Mouse (Mus musculus) hindbrain, postnatal 0 days (tissue): Measurements from ENCODE around the gene Spryd3. TPM values are rescaled to one million over a fixed set of nuclear protein-coding genes. Genes with fewer than 3 reads are reported as not detected.

Experiments used
- ATAC-seq: fragments of 200-750 bp; cut with Nextera tagmentation; 2 replicates; pipeline ENCODE4 v1.8.0; 2017; ENCODE audit warnings: mild to moderate bottlenecking, moderate TSS enrichment, moderate library complexity
- DNase-seq: peaks from one replicate; pipeline ENCODE4 v3.0.0-alpha.2; 2015; ENCODE audit warnings: low spot score
- H3K27ac ChIP-seq: fragments of 300-500 bp; sonication (generic); 2 replicates; pipeline ENCODE4 v1.5.1; 2014; ENCODE audit warnings: mild to moderate bottlenecking
- H3K27me3 ChIP-seq: fragments of 300-500 bp; sonication (generic); 2 replicates; pipeline ENCODE4 v1.6.1; 2014; ENCODE audit warnings: low read length, mixed read lengths; ENCODE audit not compliant: insufficient read depth
- H3K36me3 ChIP-seq: fragments of 300-500 bp; sonication (generic); 2 replicates; pipeline ENCODE4 v1.6.1; 2014; ENCODE audit warnings: low read length, mixed read lengths; ENCODE audit not compliant: insufficient read depth
- H3K4me1 ChIP-seq: fragments of 300-500 bp; sonication (generic); 2 replicates; pipeline ENCODE4 v1.6.1; 2014; ENCODE audit warnings: antibody characterized with exemption, low read length, mixed read lengths; ENCODE audit not compliant: insufficient read depth
- H3K4me2 ChIP-seq: fragments of 300-500 bp; sonication (generic); 2 replicates; pipeline ENCODE4 v1.6.1; 2014; ENCODE audit warnings: low read depth, mild to moderate bottlenecking, low read length, moderate library complexity, mixed read lengths
- H3K4me3 ChIP-seq: fragments of 300-500 bp; sonication (generic); 2 replicates; pipeline ENCODE4 v1.5.1; 2014; ENCODE audit warnings: low read length
- H3K9ac ChIP-seq: fragments of 300-500 bp; sonication (generic); replicated peaks from 2 replicates; pipeline ENCODE4 v1.6.1; 2014; ENCODE audit warnings: mild to moderate bottlenecking, low read length, moderate library complexity, mixed read lengths
- H3K9me3 ChIP-seq: fragments of 300-500 bp; sonication (generic); 2 replicates; pipeline ENCODE4 v1.6.1; 2016; ENCODE audit warnings: low read length, mixed read lengths
- CTCF ChIP-seq: IDR thresholded peaks from 2 replicates; pipeline ENCODE4 v1.5.1; 2016; ENCODE audit warnings: antibody characterized with exemption, control low read depth, low read depth
- WGBS: fragments of 180-500 bp; shearing (Covaris S2); extraction: QIAGEN DNeasy Blood & Tissue Kit; methylation state at CpG from one replicate; pipeline ENCODE4 v1.1.7; 2014; 5-methylcytosine and 5-hydroxymethylcytosine counted together
- polyA plus RNA-seq: library from polyadenylated mRNA; unstranded; fragments of >200 nt; fragmentation: Nextera tagmentation; extraction: Ambion mirVana; gene quantifications from 2 replicates; pipeline ENCODE4 v1.2.1, GENCODE M21; 2015
- total RNA-seq: library from RNA; depleted of rRNA; stranded (reverse); fragments of >200 nt; gene quantifications from 2 replicates; pipeline ENCODE4 v1.2.3, GENCODE M21; 2014

Spryd3 gene
- total and polyA plus RNA-seq, 2 experiments from 2014 or later = 110 to 118 TPM

DNA sequence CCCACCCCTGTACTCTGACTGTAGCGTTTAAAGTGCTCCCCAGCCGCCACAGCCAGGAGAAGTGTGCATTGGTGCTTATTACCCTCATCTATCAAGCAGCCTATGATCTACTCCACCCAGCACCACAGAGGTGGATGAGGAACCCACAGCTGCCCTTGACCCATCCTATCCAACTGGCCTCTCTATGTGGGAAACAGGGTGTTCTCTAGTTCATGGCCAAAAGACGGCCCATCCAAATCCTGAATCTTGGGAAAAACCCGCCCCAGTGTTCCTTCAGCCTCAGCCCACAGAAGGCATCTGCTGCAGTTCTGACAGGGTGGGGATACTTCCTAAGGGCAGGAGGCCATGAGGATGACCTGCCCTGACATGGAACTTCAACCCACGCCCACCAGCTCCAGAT is 15.5 kb downstream of the Spryd3 start:
- Histone ChIP-seq H3K4me1 (peaks cover 17% of the 10 kb centered on the region), H3K4me2 (no peak overlapping the region), H3K9ac (no peak overlapping the region), H3K36me3 (peaks cover 34% of the 10 kb centered on the region), H3K4me3 (no peak overlapping the region), H3K27ac (0 out of 2 replicates have a peak overlapping the region, but pooled peaks have one; percentile 41), H3K9me3 (no peaks in the 10 kb centered on the region), H3K27me3 (no peaks in the 10 kb centered on the region)
- TF ChIP-seq CTCF = no peak
- DNase-seq (no peak), ATAC-seq (no peak)
- WGBS = 82% methylated on average over 5 of the region's 5 CpGs

DNA sequence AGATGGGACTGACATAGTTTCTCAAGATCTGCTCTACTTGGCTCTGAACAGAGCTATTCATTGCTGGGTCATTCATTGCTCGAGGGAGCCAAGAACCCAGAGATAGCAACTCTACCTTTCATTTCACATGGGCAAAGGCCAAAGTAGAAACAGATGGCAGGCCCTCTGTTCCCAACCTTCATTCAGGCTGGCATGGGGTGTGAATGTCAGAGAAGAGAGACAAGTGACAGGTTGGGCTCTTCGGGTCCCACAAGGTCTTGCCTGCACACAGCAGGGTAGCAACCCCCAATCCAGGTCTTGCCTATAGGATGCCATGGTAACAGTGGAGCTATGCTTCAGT is 16.2 kb downstream of the Spryd3 start:
- H3K9me3 ChIP-seq = no peaks in the 10 kb centered on the region
- H3K27ac ChIP-seq = peak overlapping the region; percentile 41; the same call in 1 of the 2 replicates
- H3K36me3 ChIP-seq = peaks cover 29% of the 10 kb centered on the region; the same call in 1 of the 2 replicates
- H3K4me2 ChIP-seq = no peak overlapping the region
- no peak overlapping the region for H3K4me3 ChIP-seq
- no peak for DNase-seq
- no peak for ATAC-seq
- TF ChIP-seq CTCF = no peak
- no peak overlapping the region for H3K9ac ChIP-seq
- WGBS = 46% methylated on average over 2 of the region's 2 CpGs
- H3K27me3 ChIP-seq = no peaks in the 10 kb centered on the region
- H3K4me1 ChIP-seq = peaks cover 17% of the 10 kb centered on the region

DNA sequence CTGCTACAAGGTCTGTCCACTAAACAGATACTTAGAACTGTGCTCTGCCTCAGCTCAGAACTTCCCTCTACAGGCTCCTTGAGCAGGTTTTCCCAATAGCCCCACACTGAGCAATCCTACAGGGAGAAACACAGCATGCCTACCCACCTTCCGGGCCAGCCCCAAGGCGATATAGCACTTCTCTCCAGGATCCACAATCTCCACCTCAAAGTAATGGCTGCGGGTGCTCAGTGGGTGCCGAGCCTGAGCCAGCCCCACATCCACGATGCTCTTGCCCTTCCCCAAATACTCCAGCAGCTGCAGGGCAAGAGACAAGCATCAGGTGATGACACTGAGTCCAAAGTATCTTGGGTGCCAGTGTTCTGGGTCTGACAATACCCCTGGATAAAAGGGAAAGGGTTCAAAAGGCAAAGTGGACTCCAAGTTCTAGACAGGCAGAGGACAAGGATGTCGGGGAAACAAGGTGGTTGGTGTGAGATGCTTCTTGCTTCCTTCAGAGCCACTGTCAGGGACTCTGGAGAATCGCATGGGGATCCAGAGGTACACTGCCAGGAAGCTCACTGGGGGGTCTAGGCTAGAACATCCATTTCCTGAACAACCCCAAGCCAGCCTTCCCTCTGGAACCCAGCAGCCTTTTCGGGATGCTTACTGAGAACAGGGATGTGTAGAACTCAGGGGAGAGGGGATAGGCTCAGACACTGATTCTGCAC is 16.8 kb downstream of the Spryd3 start:
- no peak for TF ChIP-seq CTCF
- Histone ChIP-seq H3K4me3 (no peak overlapping the region), H3K4me1 (peaks cover 17% of the 10 kb centered on the region), H3K4me2 (no peak overlapping the region), H3K9ac (no peak overlapping the region), H3K36me3 (peaks cover 28% of the 10 kb centered on the region; the same call in 1 of the 2 replicates), H3K9me3 (no peaks in the 10 kb centered on the region), H3K27ac (peak overlapping the region; percentile 41; the same call in 1 of the 2 replicates), H3K27me3 (no peaks in the 10 kb centered on the region)
- ATAC-seq (no peak), DNase-seq (no peak)
- 72% methylated on average over 8 of the region's 8 CpGs for WGBS

DNA sequence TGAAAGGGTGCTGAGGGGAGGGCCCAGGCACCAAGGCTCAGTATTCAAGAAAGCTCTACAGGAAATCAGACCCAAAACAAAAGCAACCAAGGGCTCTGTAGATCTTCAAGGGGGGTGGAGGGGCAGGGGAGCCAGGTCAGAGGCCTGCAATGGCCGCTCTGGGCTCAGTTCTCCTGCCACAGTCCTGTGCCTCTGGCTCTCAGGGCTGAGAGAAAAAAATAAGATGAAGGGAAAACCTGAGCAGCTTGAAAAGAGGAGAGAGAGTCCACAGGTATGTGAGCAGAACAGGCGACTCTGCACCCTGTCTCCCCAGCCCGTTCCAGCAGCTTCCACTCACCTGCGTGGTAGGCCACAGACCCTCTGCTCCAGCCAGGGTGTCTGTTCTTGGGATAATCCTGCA is 17.4 kb downstream of the Spryd3 start:
- Histone ChIP-seq H3K4me1 (peaks cover 17% of the 10 kb centered on the region), H3K9me3 (no peaks in the 10 kb centered on the region), H3K36me3 (peaks cover 28% of the 10 kb centered on the region; the same call in 1 of the 2 replicates), H3K4me2 (no peak overlapping the region), H3K27ac (peak overlapping the region; percentile 78; the same call in 1 of the 2 replicates), H3K4me3 (no peak overlapping the region), H3K27me3 (no peaks in the 10 kb centered on the region), H3K9ac (no peak overlapping the region)
- TF ChIP-seq CTCF = no peak
- ATAC-seq = no peak
- no peak for DNase-seq
- 83% methylated on average over 4 of the region's 4 CpGs for WGBS

DNA sequence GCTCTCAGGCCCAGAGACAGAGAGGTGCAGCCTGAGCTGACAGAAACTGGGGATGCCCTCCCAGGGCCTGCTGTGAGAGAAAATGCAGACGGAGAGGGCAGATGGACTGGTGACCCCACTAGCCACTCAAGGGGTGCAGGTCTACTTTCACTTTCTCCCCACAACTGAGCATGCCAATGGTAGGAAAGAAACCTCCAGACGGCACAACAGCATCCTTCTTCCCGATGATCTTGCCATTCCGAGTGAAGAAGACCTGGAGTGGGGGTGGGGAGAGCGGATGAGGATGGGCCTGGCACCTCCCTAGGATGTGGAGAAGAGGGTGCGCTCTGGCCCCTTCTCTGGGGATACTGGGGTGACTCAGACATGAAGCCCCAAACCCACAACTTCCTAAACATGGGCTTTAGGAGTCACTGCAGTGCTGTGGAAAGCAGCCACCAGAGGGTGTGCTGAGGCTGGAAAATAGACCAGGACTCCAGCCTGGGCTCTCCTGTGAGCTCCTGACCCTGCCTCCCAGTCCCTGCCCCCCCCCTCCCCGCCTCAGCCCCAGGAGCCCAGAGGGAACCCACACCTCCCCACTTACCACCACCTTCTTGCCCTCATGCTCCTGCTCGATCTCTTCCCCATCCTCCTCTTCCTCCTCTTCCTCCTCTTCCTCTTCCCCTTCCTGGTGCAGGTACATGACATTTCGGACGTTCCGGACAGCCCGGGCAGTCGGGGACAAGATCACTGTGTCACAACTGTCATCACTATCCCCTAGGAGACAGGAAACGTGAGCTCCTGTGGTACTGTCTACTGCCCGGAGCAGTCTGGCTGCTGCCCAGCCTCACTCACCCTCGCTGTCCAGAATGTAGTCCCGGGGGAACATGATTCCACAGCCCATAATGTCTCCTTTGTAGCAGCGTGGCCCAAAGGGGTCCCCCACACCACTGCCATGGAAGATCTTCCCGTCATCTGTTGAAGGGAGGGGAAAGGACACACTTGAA is 18.3 kb downstream of the Spryd3 start:
- Histone ChIP-seq H3K4me1 (peaks cover 17% of the 10 kb centered on the region), H3K9me3 (no peaks in the 10 kb centered on the region), H3K9ac (peak overlapping the region; percentile 30; the same call in 1 of the 2 replicates), H3K4me2 (no peak overlapping the region), H3K36me3 (peaks cover 25% of the 10 kb centered on the region; the same call in 1 of the 2 replicates), H3K4me3 (no peak overlapping the region), H3K27ac (peak overlapping the region; percentile 78), H3K27me3 (no peaks in the 10 kb centered on the region)
- WGBS = 54% methylated on average over 19 of the region's 19 CpGs
- ATAC-seq (peak; percentile 22; the same call in 1 of the 2 replicates), DNase-seq (peak; percentile 64)
- TF ChIP-seq CTCF = peak; percentile 72

DNA sequence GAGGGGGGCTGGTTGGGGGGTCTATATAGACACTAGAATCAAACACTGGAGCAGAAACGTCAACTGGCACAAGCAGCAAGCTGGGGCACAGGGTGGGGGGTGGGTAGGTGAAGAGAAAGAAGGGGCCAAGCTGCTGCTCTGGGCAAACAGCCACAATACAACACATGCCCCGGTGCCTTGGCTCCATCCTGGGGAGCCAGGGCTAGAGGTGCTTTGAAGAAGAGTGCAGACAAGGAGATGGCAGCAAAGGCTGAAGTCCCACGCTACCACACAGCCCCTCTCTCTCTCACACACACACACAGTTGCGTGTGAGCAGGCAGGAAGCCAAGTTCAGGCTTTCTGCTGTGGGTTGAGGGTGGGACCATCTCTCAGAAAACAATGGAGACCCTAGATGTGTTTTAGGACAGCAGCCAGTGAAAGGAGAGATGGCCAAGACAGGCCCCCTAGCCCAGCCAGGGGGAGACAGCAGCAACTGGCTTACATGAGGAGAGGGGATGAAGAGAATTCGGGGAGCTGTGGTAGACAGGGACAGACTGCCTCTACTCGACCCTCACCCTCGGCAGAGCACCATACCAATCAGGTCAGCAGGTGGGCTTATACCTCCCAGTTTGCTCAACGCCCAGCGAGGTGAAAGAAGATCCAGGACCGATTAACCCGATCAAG is 19.1 kb downstream of the Spryd3 start:
- Histone ChIP-seq H3K4me1 (peaks cover 17% of the 10 kb centered on the region), H3K9me3 (no peaks in the 10 kb centered on the region), H3K27me3 (no peaks in the 10 kb centered on the region), H3K4me2 (no peak overlapping the region), H3K27ac (peak overlapping the region; percentile 78), H3K36me3 (peaks cover 24% of the 10 kb centered on the region; the same call in 1 of the 2 replicates), H3K9ac (peak overlapping the region; percentile 30; the same call in 1 of the 2 replicates), H3K4me3 (no peak overlapping the region)
- peak; percentile 23; the same call in 1 of the 2 replicates for TF ChIP-seq CTCF
- ATAC-seq = peak; percentile 71
- DNase-seq = peak; percentile 84
- 33% methylated on average over 11 of the region's 11 CpGs for WGBS
